Mouse (Mus musculus) heart, postnatal 36 days (tissue): ENCODE data around the gene Actr3b. TPM values are rescaled to one million over a fixed set of nuclear protein-coding genes. Genes with fewer than 3 reads are reported as not detected.

Experiments used
- DNase-seq, 2 experiments: peaks; one replicate each; pipeline ENCODE4 v3.0.0; 2021 to 2022
- intact Hi-C: fragments of 180-260 bp; cut with DNase I; formaldehyde crosslinking; loops from one replicate; pipeline ENCODE4 v1.15.1; 2025
- total RNA-seq, 2 experiments: library from RNA; stranded (reverse); gene quantifications; 2 replicates each; pipeline ENCODE4 v1.2.3; 2021

The Actr3b gene
- total RNA-seq, 2 experiments from 2014 or later, result 43.5 to 48.8 TPM

GRCm38 (mm10) chr5:25877281-25877680 lies 117.5 kb downstream of the Actr3b start:
- intact Hi-C loops, result no loop called here
- DNase-seq, result peak in 1 of 2 experiments; percentile 3

- intact Hi-C loops, result no loop called here
Observed at GRCm38 (mm10) chr5:25877996-25878395, 118.2 kb downstream of the Actr3b start.

GRCm38 (mm10) chr5:25886708-25887107 lies 126.9 kb downstream of the Actr3b start:
- DNase-seq, result no peak
- intact Hi-C loops, result no loop called here

More at GRCm38 (mm10) chr5:25877996-25878395, 118.2 kb downstream of the Actr3b start:
- DNase-seq, result no peak

GRCm38 (mm10) chr5:25889746-25890382 lies 130.1 kb downstream of the Actr3b start:
- intact Hi-C loops, result no loop called here
- DNase-seq, result no peak

- intact Hi-C loops, result no loop called here
- peak; percentile 26 to 63 for DNase-seq
Observed at GRCm38 (mm10) chr5:25891321-25891720, 131.5 kb downstream of the Actr3b start.

Other genes starting within 250 kb of the Actr3b start
- gene Cct8l1, start 243.9 kb upstream of the Actr3b start, total RNA-seq, result under 1 TPM in 1 of 2 experiments, not detected in 1; 0.14 TPM
- 1 to 10 TPM; 5.3 to 5.7 TPM for gene Xrcc2, start 54.2 kb upstream of the Actr3b start, total RNA-seq
- gene Gm21663, start 182.4 kb downstream of the Actr3b start, total RNA-seq, result not detected
- gene Gm21671, start 194.4 kb downstream of the Actr3b start, total RNA-seq, result not detected
- gene Gm21680, start 212.7 kb downstream of the Actr3b start, total RNA-seq, result not detected
- under 1 TPM in 1 of 2 experiments, not detected in 1; 0.60 TPM for gene Gm21698, start 228.7 kb downstream of the Actr3b start, total RNA-seq
- gene Gm1979, start 244.8 kb downstream of the Actr3b start, total RNA-seq, result not detected